In the genomic region with DNA sequence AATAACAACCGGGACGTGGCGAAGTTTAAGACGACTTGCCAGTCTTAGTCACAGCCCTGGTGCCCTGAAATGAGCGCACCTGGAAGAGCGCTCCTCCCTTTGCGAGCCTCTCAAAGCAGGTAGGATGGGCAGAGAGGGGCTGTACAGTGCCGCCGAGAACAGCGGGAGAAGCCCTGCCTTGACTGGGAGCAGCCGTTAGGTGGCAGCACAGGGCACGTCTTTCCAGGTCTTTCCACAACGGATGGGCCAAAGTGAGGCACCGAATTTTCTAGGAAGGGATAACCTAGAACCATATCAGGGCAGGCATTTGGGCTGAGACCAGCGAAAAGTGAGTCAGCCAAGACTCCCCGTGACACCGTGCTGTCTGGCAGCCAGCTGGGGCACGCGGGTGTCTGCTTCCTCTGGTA, we compare ENCODE assay signal across 7 mouse cellular contexts.
DNase-seq lines count a peak whose midpoint lies in the region; ATAC-seq and TF ChIP-seq lines count a peak whose summit lies in the region.

No protein-coding gene starts in this region.

- ATAC-seq in embryonic facial prominence, embryonic 11.5 days (replicated peaks; ENCODE audit: insufficient number of reproducible peaks, low FRiP score, low TSS enrichment, low read depth): peak; percentile 35; the same call in 1 of the 2 replicates
- peak; percentile 57; the same call in 1 of the 2 replicates for ATAC-seq in limb, embryonic 12.5 days (ENCODE audit: insufficient number of reproducible peaks, insufficient read depth, low FRiP score, low TSS enrichment, low read depth)
- peak; percentile 82 for ATAC-seq in midbrain, embryonic 15.5 days (replicated peaks)

- H3K9me3 ChIP-seq in embryonic facial prominence, embryonic 11.5 days (replicated peaks; ENCODE audit: control insufficient read depth, low read length): no peaks in the 10 kb centered on the region
- no peaks in the 10 kb centered on the region for H3K9me3 ChIP-seq in limb, embryonic 12.5 days
- no peaks in the 10 kb centered on the region for H3K9me3 ChIP-seq in midbrain, embryonic 15.5 days

- intact Hi-C loops in heart, adult 2 months (cut with DNase I): loop anchor here (10.0 kb wide), 1 partner anchor 101 kb away; a partner anchor contains a TSS

- WGBS in embryonic facial prominence, embryonic 11.5 days: 5% methylated on average over 19 of the region's 19 CpGs
- under 1% methylated on average over 19 of the region's 19 CpGs for WGBS in heart, adult 2 months
- 3% methylated on average over 19 of the region's 19 CpGs for WGBS in kidney, adult 2 months
- 7% methylated on average over 19 of the region's 19 CpGs for WGBS in limb, embryonic 12.5 days
- 6% methylated on average over 19 of the region's 19 CpGs for WGBS in midbrain, embryonic 15.5 days

- H3K4me1 ChIP-seq in embryonic facial prominence, embryonic 11.5 days (ENCODE audit: control insufficient read depth, insufficient read depth, low read length): no peaks in the 10 kb centered on the region
- peaks cover 1% of the 10 kb centered on the region; the same call in 1 of the 2 replicates for H3K4me1 ChIP-seq in heart, adult 2 months (ENCODE audit: control insufficient read depth, insufficient read depth, low read length)
- no peaks in the 10 kb centered on the region for H3K4me1 ChIP-seq in kidney, adult 2 months (ENCODE audit: control insufficient read depth, insufficient read depth, low read length)
- peaks cover 34% of the 10 kb centered on the region for H3K4me1 ChIP-seq in limb, embryonic 12.5 days (replicated peaks)
- peaks cover 20% of the 10 kb centered on the region for H3K4me1 ChIP-seq in midbrain, embryonic 15.5 days

- H3K9ac ChIP-seq in embryonic facial prominence, embryonic 11.5 days (replicated peaks; ENCODE audit: low read length): peak overlapping the region; percentile 51
- H3K9ac ChIP-seq in heart, adult 2 months (ENCODE audit: low read depth, low read length): peak overlapping the region; percentile 43
- peak overlapping the region; percentile 45; the same call in 1 of the 2 replicates for H3K9ac ChIP-seq in limb, embryonic 12.5 days (replicated peaks)
- H3K9ac ChIP-seq in midbrain, embryonic 15.5 days: peak overlapping the region; percentile 52

- H3K27ac ChIP-seq in embryonic facial prominence, embryonic 11.5 days (replicated peaks; ENCODE audit: low read depth, low read length): no peak overlapping the region
- H3K27ac ChIP-seq in heart, adult 2 months: peak overlapping the region; percentile 85
- H3K27ac ChIP-seq in kidney, adult 2 months (ENCODE audit: insufficient read depth, low read depth, low read length): no peak overlapping the region
- H3K27ac ChIP-seq in limb, embryonic 12.5 days: no peak overlapping the region
- no peak overlapping the region for H3K27ac ChIP-seq in midbrain, embryonic 15.5 days

- H3K4me2 ChIP-seq in embryonic facial prominence, embryonic 11.5 days (ENCODE audit: low read depth, low read length): peak overlapping the region; percentile 39
- peak overlapping the region; percentile 67 for H3K4me2 ChIP-seq in limb, embryonic 12.5 days
- H3K4me2 ChIP-seq in midbrain, embryonic 15.5 days: peak overlapping the region; percentile 74

- H3K36me3 ChIP-seq in embryonic facial prominence, embryonic 11.5 days (replicated peaks; ENCODE audit: control insufficient read depth, insufficient read depth, low read depth, low read length): no peaks in the 10 kb centered on the region
- H3K36me3 ChIP-seq in heart, adult 2 months (ENCODE audit: control insufficient read depth, insufficient read depth, low read length): no peaks in the 10 kb centered on the region
- no peaks in the 10 kb centered on the region for H3K36me3 ChIP-seq in kidney, adult 2 months (ENCODE audit: control insufficient read depth, insufficient read depth, low read length)
- H3K36me3 ChIP-seq in limb, embryonic 12.5 days: no peaks in the 10 kb centered on the region
- no peaks in the 10 kb centered on the region for H3K36me3 ChIP-seq in midbrain, embryonic 15.5 days (replicated peaks)

- H3K79me2 ChIP-seq in heart, adult 2 months (replicated peaks; ENCODE audit: control insufficient read depth, insufficient read depth, low read length): no peaks in the 10 kb centered on the region

- DNase-seq in adrenal gland, postnatal 25 days: peak; percentile 84
- peak; percentile 88 for DNase-seq in embryonic facial prominence, embryonic 11.5 days (ENCODE audit: low spot score)
- DNase-seq in heart, adult 2 months: peak; percentile 85 to 90
- DNase-seq in kidney, adult 2 months: peak; percentile 84
- DNase-seq in spleen, postnatal 10 days (ENCODE audit: low spot score in 2 of 2): peak; percentile 43 to 69

- peak overlapping the region; percentile 16; the same call in 1 of the 2 replicates for H3K4me3 ChIP-seq in embryonic facial prominence, embryonic 11.5 days (ENCODE audit: low read depth, low read length)
- H3K4me3 ChIP-seq in heart, adult 2 months: peak overlapping the region; percentile 21; the same call in 1 of the 2 replicates
- no peak overlapping the region for H3K4me3 ChIP-seq in kidney, adult 2 months (ENCODE audit: insufficient read depth, low read depth, low read length)
- peak overlapping the region; percentile 35 for H3K4me3 ChIP-seq in limb, embryonic 12.5 days (replicated peaks)
- peak overlapping the region; percentile 41 for H3K4me3 ChIP-seq in midbrain, embryonic 15.5 days

- TF ChIP-seq POLR2A in heart, adult 2 months (IDR thresholded peaks at IDR 0.05; ENCODE audit: insufficient read depth, low read depth, low read length): no peak
- no peak for TF ChIP-seq POLR2A in kidney, adult 2 months (IDR thresholded peaks at IDR 0.05; ENCODE audit: low read depth, low read length)

- peak; percentile 98 for TF ChIP-seq CTCF in heart, adult 2 months (IDR thresholded peaks at IDR 0.05)
- peak; percentile 96 for TF ChIP-seq CTCF in kidney, adult 2 months (conservative IDR thresholded peaks at IDR 0.05; ENCODE audit: insufficient read depth, insufficient read length, low read depth, low read length)

- peak; percentile 88; the same call in 1 of the 2 replicates for TF ChIP-seq EP300 in heart, adult 2 months (IDR thresholded peaks at IDR 0.05; ENCODE audit: insufficient read depth, low read depth, low read length)

- H3K27me3 ChIP-seq in embryonic facial prominence, embryonic 11.5 days (ENCODE audit: control insufficient read depth, insufficient read depth, low read length): no peaks in the 10 kb centered on the region
- no peaks in the 10 kb centered on the region for H3K27me3 ChIP-seq in heart, adult 2 months (ENCODE audit: control insufficient read depth, insufficient read depth, low read length)
- no peaks in the 10 kb centered on the region for H3K27me3 ChIP-seq in kidney, adult 2 months (replicated peaks; ENCODE audit: control insufficient read depth, insufficient read depth, low read length)
- peaks cover 11% of the 10 kb centered on the region; the same call in 1 of the 2 replicates for H3K27me3 ChIP-seq in limb, embryonic 12.5 days
- H3K27me3 ChIP-seq in midbrain, embryonic 15.5 days (replicated peaks): no peaks in the 10 kb centered on the region
